Mouse (Mus musculus) CH12.LX (cell line): ENCODE data around the gene Ngfr.

Experiments used
- CTCF ChIP-seq, 2 experiments: IDR thresholded peaks in 1 of 2; conservative IDR thresholded peaks in 1 of 2; 2 replicates each; pipeline ENCODE4 v1.5.1; 2011 to 2012; ENCODE audit warnings: low read depth in 2 of 2, low read length in 2 of 2, improper control_type of control experiment in 1 of 2, inconsistent platforms in 1 of 2, mild to moderate bottlenecking in 1 of 2, moderate library complexity in 1 of 2
- E2F4 ChIP-seq: IDR thresholded peaks from 2 replicates; pipeline ENCODE4 v1.6.1; 2011; ENCODE audit warnings: low read depth, low read length, improper control_type of control experiment; ENCODE audit not compliant: insufficient replicate concordance
- MAX ChIP-seq: IDR thresholded peaks from 2 replicates; pipeline ENCODE4 v1.6.1; 2011; ENCODE audit warnings: low read length, improper control_type of control experiment
- POLR2A ChIP-seq: IDR thresholded peaks from 2 replicates; pipeline ENCODE4 v1.6.1; 2011; ENCODE audit warnings: low read depth, mild to moderate bottlenecking, improper control_type of control experiment, low read length
- POLR2AphosphoS2 ChIP-seq: IDR thresholded peaks from 2 replicates; pipeline ENCODE4 v1.6.1; 2011; ENCODE audit warnings: low read depth, low read length, improper control_type of control experiment
- RAD21 ChIP-seq: IDR thresholded peaks from 2 replicates; pipeline ENCODE4 v1.6.1; 2011; ENCODE audit warnings: low read depth, mild to moderate bottlenecking, low read length, improper control_type of control experiment, moderate library complexity
- USF1 ChIP-seq: IDR thresholded peaks from 2 replicates; pipeline ENCODE4 v1.6.1; 2014; ENCODE audit warnings: low read depth, mild to moderate bottlenecking, inconsistent platforms, low read length, improper control_type of control experiment

DNA sequence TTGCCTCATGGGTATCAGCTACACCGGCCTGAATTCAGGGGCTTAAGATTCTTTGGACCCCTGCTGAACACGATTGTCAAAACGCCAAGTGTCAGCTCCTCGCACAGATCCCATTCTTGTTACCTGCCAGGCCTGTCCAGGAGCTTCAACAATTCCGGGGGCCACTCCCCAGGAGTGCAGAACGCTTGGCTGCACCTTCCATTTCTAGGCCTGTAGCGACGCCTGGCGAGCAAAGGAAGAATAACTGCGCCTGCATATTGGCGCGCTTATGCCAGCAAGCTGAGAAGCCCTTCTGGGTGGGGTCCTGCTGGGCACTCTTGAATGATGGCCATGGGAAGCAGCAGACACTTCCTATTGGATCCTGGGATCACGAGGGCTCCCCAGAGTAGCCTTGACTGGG lies 66.0 kb downstream of the Ngfr start:
- TF ChIP-seq MAX: no peak; the same call in 1 of the 2 replicates
- peak; percentile 56; the same call in 1 of the 2 replicates for TF ChIP-seq E2F4
- TF ChIP-seq POLR2A: no peak
- peak; percentile 95 to 99 for TF ChIP-seq CTCF (conservative IDR thresholded peaks at IDR 0.05 in 1 of 2, IDR thresholded peaks at IDR 0.05 in 1 of 2; ENCODE audit: low read depth in 2 of 2, low read length in 2 of 2)
- TF ChIP-seq USF1: no peak
- no peak; the same call in none of the 2 replicates for TF ChIP-seq RAD21
- no peak for TF ChIP-seq POLR2AphosphoS2
